Mouse (Mus musculus): ENCODE data around the gene Limk2. TPM values are rescaled to one million over a fixed set of nuclear protein-coding genes. Genes with fewer than 3 reads are reported as not detected.

Gene Limk2
- 65.6 and 82.6 TPM in 2 replicates for polyA plus RNA-seq (2012; rRNA removed)

DNA sequence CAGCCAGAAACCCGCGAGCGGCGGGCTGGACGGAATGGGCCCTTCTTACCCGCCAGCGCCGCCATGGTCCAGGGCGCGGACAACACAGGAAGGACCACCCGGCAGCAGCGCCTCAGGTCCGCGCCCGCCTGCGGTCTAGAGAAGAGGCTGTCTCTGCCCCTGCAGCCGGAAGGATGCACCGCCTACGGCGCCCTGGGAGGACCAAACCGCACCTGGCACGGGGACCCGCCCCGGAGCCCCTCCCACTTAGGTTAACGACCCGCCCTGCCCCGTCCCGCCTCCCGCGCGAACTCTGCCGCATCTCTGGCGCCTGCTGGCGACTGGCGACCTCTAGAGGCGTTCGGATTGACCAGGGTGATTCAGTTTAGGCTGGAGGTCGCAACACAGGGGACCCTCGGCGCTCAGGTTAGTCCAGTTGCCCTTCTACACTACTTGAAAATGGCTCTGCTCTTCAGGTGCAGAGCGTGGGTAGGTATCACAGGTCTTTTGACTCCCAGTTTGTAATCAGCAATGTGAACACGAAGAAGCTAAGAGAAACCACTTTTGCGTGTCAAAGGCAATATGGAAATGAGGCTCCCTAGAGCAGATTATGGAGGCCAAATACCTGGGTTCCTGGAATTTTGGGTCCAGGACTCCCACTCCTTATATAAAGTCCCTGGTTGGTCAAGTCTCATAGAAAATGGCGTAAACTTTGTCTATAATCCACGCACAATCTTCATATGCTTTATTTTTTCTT is at the start of gene Limk2:
Gene Limk2 (minus strand): TSS at position 193 of the 736 bp plus-strand sequence.

DNA sequence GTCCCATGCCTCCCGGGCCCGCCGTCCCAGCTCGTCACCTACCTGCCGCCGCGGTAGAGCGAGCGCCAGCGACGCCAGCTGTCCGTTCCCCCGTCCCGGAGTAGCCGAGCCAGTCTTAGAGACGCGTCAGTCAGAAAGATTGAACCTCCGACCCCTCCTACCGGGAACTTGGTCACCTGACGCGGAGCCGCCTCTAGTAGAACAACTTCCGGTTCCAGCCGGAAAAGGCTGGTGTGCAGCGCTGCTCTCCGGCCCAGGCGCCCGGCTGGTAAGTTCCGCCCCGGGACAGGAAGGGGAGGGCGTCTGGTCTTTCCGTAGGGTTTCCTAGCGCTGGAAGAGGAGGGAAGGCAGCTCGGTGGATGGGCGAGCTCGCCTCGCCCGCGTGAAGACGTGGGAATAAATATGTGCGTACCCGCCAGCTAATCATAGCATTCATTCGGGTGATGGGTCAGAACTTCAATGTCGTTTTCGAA is 43.2 kb upstream of the Limk2 start, which contains the start of gene Rnf185:
Gene Rnf185 (minus strand): TSS at position 197 of the 473 bp plus-strand sequence.

DNA sequence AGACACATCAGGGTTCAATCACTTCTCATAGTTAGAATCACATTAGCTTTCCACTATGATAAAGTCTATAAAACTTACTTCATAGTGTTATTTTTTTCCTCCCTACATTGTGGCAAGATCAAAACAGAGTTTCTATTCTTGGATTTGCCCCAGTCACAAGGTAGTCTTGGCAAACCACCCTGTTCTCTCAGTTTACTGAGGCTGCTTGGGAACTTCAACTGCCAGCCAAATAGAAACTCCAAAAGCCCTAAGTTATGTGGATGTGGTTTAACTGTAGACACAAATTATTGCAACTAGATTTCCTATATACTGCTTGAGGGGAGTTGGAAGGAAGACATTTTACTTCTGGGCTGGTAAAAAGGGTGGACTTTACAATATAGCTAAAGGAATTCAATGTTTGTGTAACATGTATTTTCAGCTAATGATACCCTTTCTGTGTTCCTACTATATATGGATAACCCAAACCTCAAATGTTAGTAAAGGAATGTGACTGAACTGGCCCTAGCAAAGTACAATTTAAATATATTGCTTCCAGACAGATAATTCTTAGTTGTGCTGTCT is 79.0 kb downstream of the Limk2 start, which contains the start of gene Pik3ip1:
Gene Pik3ip1 (plus strand): TSS at position 511 of the 561 bp plus-strand sequence.

Other genes with a start within 250 kb of the Limk2 start
- 19.7 and 24.4 TPM in 2 replicates for gene Sfi1, start 215.7 kb downstream of the Limk2 start, polyA plus RNA-seq (2012; rRNA removed)
- 75.3 and 91.2 TPM in 2 replicates for gene Eif4enif1, start 206.8 kb downstream of the Limk2 start, polyA plus RNA-seq (2012; rRNA removed)
- 125 TPM in 2 replicates for gene Drg1, start 142.8 kb downstream of the Limk2 start, polyA plus RNA-seq (2012; rRNA removed)
- 88.9 and 120 TPM in 2 replicates for gene Patz1, start 120.3 kb downstream of the Limk2 start, polyA plus RNA-seq (2012; rRNA removed)
- 10.5 and 11.3 TPM in 2 replicates for gene Pik3ip1, start 78.8 kb downstream of the Limk2 start, polyA plus RNA-seq (2012; rRNA removed)
- 21.6 and 34.7 TPM in 2 replicates for gene Rnf185, start 43.2 kb upstream of the Limk2 start, polyA plus RNA-seq (2012; rRNA removed)
- 0.94 and 1.3 TPM in 2 replicates for gene Pla2g3, start 79.1 kb upstream of the Limk2 start, polyA plus RNA-seq (2012; rRNA removed)
- gene Inpp5j, start 95.6 kb upstream of the Limk2 start, polyA plus RNA-seq (2012; rRNA removed): 0.11 and 0.30 TPM in 2 replicates
- 52.7 and 61.2 TPM in 2 replicates for gene Selenom, start 105.5 kb upstream of the Limk2 start, polyA plus RNA-seq (2012; rRNA removed)
- 20.8 and 24.4 TPM in 2 replicates for gene Smtn, start 131.4 kb upstream of the Limk2 start, polyA plus RNA-seq (2012; rRNA removed)
- 44.3 and 44.8 TPM in 2 replicates for gene Morc2a, start 240.0 kb upstream of the Limk2 start, polyA plus RNA-seq (2012; rRNA removed)

Data from central nervous system, embryonic 11.5 days (tissue).